Mouse (Mus musculus) olfactory bulb, adult 2 months (tissue): ENCODE measurements around the gene Olfr784.

Source experiments
- CTCF ChIP-seq: fragments of 200-500 bp; IDR thresholded peaks from 2 replicates; pipeline ENCODE4 v1.5.1; 2012; ENCODE audit warnings: low read depth, mild to moderate bottlenecking, low read length, moderate library complexity; ENCODE audit not compliant: insufficient read depth
- POLR2A ChIP-seq: fragments of 200-500 bp; IDR thresholded peaks from 2 replicates; pipeline ENCODE4 v1.6.1; 2012; ENCODE audit warnings: mild to moderate bottlenecking, low read depth, low read length, moderate library complexity; ENCODE audit not compliant: insufficient read depth

- no peak for TF ChIP-seq CTCF
- no peak for TF ChIP-seq POLR2A
Observed at GRCm38 (mm10) chr10:129348550-129348949, 35.3 kb upstream of the Olfr784 start, which contains the start of gene Olfr782.
